Mouse (Mus musculus) bone marrow macrophage, adult 2 months (primary cell): ENCODE results near the gene Ccl4.

Source experiments
- CTCF ChIP-seq: IDR thresholded peaks from 2 replicates; pipeline ENCODE4 v1.5.1; 2012; ENCODE audit warnings: low read depth, mild to moderate bottlenecking, low read length, moderate library complexity
- POLR2A ChIP-seq: IDR thresholded peaks from 2 replicates; pipeline ENCODE4 v1.6.1; 2012; ENCODE audit warnings: mild to moderate bottlenecking, low read depth, low read length, borderline replicate concordance

DNA sequence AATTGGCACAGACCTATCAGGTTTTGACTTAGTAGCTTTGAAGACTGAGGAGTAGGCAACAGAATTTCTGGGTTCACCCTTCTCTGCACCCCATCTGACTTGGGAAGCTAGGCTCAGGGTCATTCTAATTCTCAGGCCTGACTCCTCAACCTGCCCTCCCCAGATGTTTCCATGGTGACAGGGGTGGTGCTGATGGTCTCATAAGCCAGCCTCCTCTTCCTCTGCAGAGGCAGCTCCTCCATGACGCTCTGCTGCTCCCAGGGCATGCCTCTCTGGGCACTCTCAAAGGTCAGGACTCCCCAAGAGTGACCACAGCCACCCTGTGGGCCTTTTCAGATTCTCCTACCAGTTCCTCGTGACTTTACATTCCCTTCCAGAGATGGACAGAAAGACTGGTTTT, 23.4 kb upstream of the Ccl4 start:
- TF ChIP-seq CTCF (no peak), POLR2A (no peak)
